Mouse (Mus musculus) CH12.LX (cell line): ENCODE data around the gene Hpca.

Experiments used
- CTCF ChIP-seq, 2 experiments: IDR thresholded peaks in 1 of 2; conservative IDR thresholded peaks in 1 of 2; 2 replicates each; pipeline ENCODE4 v1.5.1; 2011 to 2012; ENCODE audit warnings: low read depth in 2 of 2, low read length in 2 of 2, improper control_type of control experiment in 1 of 2, inconsistent platforms in 1 of 2, mild to moderate bottlenecking in 1 of 2, moderate library complexity in 1 of 2
- SMC3 ChIP-seq: IDR thresholded peaks from 2 replicates; pipeline ENCODE4 v1.6.1; 2011; ENCODE audit warnings: low read depth, low read length, improper control_type of control experiment

DNA sequence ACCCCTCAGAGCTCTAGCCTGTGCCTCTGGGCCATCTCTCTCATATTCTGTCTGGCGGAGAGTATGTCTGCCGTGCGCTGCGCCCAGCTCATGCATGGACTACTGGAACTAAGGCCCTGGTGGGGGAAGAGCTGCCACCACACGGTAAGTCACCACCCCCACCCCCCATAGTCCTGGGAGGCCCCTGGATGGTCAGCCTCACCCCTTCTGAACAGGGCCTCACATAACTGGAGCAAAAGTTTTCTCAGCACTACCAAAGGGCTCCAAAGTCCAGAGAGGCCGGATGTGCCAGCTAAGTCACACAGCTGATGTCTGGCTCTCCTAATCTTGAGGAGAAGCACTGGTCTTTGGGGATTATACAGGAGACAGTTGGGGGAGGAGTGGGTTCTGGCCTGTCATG, 11.0 kb downstream of the Hpca start:
- no peak for TF ChIP-seq CTCF (conservative IDR thresholded peaks at IDR 0.05 in 1 of 2, IDR thresholded peaks at IDR 0.05 in 1 of 2; ENCODE audit: low read depth in 2 of 2, low read length in 2 of 2)
- no peak for TF ChIP-seq SMC3
